ENCODE assay signal across 8 mouse cellular contexts in the genomic region with DNA sequence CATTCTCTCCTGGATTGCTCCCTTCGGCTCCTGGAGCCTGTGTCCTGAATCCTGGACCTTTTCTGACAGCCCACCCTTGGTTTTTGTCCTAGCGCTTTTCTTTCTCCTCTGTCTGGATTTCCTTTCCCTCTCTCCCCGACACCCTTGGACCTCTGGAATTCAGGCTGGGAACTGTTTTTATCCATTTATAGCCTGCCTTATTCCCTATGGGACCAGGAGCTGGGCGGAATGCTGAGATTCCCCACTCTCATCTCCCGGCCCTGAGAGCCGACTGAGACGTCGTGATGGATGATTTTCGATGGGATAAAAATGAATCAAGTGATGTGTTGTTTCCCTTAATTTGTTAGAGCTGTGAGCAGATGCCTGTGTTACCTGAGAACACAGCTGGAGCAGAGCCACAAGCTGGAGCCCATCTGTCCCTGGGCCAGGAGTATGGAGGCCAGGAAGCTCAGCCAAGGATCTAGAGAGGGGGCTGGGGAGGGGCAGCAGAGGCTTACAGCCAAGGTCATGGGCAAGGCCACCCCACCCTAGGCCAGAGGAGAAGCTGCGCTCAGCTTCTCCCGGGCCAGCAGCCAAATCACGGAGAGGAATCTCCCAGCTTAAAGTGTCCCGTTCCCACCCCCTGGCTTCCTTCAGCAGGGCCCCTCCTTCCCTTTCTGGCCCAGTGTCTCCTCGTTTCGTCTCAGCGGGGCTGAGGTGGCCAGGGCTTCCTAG.
DNase-seq lines count a peak whose midpoint lies in the region; ATAC-seq and TF ChIP-seq lines count a peak whose summit lies in the region.

No protein-coding gene starts in this region.

- no peak overlapping the region for H3K9ac ChIP-seq in intestine, embryonic 14.5 days (ENCODE audit: low read length)
- no peak overlapping the region for H3K9ac ChIP-seq in intestine, postnatal 0 days (ENCODE audit: low read depth, low read length)
- no peak overlapping the region for H3K9ac ChIP-seq in intestine, embryonic 16.5 days (ENCODE audit: low read depth, low read length)

- H3K9me3 ChIP-seq in intestine, embryonic 14.5 days (ENCODE audit: control insufficient read depth, low read length) = no peaks in the 10 kb centered on the region
- no peaks in the 10 kb centered on the region for H3K9me3 ChIP-seq in intestine, postnatal 0 days (ENCODE audit: control insufficient read depth)
- no peaks in the 10 kb centered on the region for H3K9me3 ChIP-seq in intestine, embryonic 16.5 days (ENCODE audit: control insufficient read depth, low read length)

- no peak overlapping the region for H3K27ac ChIP-seq in intestine, embryonic 14.5 days (ENCODE audit: low read depth)
- no peak overlapping the region for H3K27ac ChIP-seq in intestine, postnatal 0 days (ENCODE audit: low read depth, low read length)
- peak overlapping the region; percentile 50; the same call in 1 of the 2 replicates for H3K27ac ChIP-seq in intestine, embryonic 16.5 days (ENCODE audit: low read length)

- no peaks in the 10 kb centered on the region for H3K36me3 ChIP-seq in intestine, embryonic 14.5 days (ENCODE audit: control insufficient read depth, insufficient read depth, low read length)
- H3K36me3 ChIP-seq in intestine, postnatal 0 days (ENCODE audit: control insufficient read depth, insufficient read depth) = no peaks in the 10 kb centered on the region
- no peaks in the 10 kb centered on the region for H3K36me3 ChIP-seq in intestine, embryonic 16.5 days (ENCODE audit: control insufficient read depth, insufficient read depth, low read length)

- no peak for TF ChIP-seq CTCF in intestine, postnatal 0 days (IDR thresholded peaks at IDR 0.05; ENCODE audit: low read depth)

- peaks cover 9% of the 10 kb centered on the region for H3K4me1 ChIP-seq in intestine, embryonic 14.5 days (replicated peaks; ENCODE audit: control insufficient read depth, insufficient read depth, low read length)
- no peaks in the 10 kb centered on the region for H3K4me1 ChIP-seq in intestine, postnatal 0 days (replicated peaks; ENCODE audit: control insufficient read depth, insufficient read depth, low read length)
- peaks cover 9% of the 10 kb centered on the region; the same call in 1 of the 2 replicates for H3K4me1 ChIP-seq in intestine, embryonic 16.5 days (ENCODE audit: control insufficient read depth, insufficient read depth, low read length)

- ATAC-seq in intestine, embryonic 14.5 days (replicated peaks; ENCODE audit: low FRiP score, low TSS enrichment, low read depth) = peak; percentile 17; the same call in 1 of the 2 replicates
- no peak for ATAC-seq in intestine, postnatal 0 days
- ATAC-seq in intestine, embryonic 16.5 days = peak; percentile 68
- no peak for ATAC-seq in granulocyte monocyte progenitor cell, adult 5-6 weeks (replicated peaks; ENCODE audit: poor library complexity, severe bottlenecking)

- peak; percentile 63 for DNase-seq in intestine, embryonic 14.5 days (ENCODE audit: low spot score)
- peak; percentile 79 for DNase-seq in gastrocnemius, postnatal 10 days
- peak; percentile 33 to 65 for DNase-seq in lung, postnatal 4 days
- DNase-seq in frontal cortex, adult 2 months (ENCODE audit: extremely low spot score in 1 of 2, low spot score in 1 of 2) = no peak
- DNase-seq in cerebellum, postnatal 36 days = no peak

- H3K27me3 ChIP-seq in intestine, embryonic 14.5 days (replicated peaks; ENCODE audit: control insufficient read depth, insufficient read depth, low read length) = no peaks in the 10 kb centered on the region
- no peaks in the 10 kb centered on the region for H3K27me3 ChIP-seq in intestine, postnatal 0 days (replicated peaks; ENCODE audit: control insufficient read depth, insufficient read depth, low read length)
- H3K27me3 ChIP-seq in intestine, embryonic 16.5 days (replicated peaks; ENCODE audit: control insufficient read depth, insufficient read depth, low read length) = no peaks in the 10 kb centered on the region; the same call in 1 of the 2 replicates

- WGBS in intestine, embryonic 14.5 days = 40% methylated on average over 16 of the region's 16 CpGs
- 52% methylated on average over 16 of the region's 16 CpGs for WGBS in intestine, postnatal 0 days
- 48% methylated on average over 16 of the region's 16 CpGs for WGBS in intestine, embryonic 16.5 days

- H3K4me2 ChIP-seq in intestine, embryonic 14.5 days (ENCODE audit: low read length) = no peak overlapping the region
- no peak overlapping the region for H3K4me2 ChIP-seq in intestine, postnatal 0 days (replicated peaks; ENCODE audit: low read depth)
- H3K4me2 ChIP-seq in intestine, embryonic 16.5 days (ENCODE audit: low read depth, low read length) = no peak overlapping the region

- no peak overlapping the region for H3K4me3 ChIP-seq in intestine, embryonic 14.5 days (ENCODE audit: low read depth, low read length)
- no peak overlapping the region for H3K4me3 ChIP-seq in intestine, postnatal 0 days (ENCODE audit: low read depth, low read length)
- H3K4me3 ChIP-seq in intestine, embryonic 16.5 days (ENCODE audit: low read length) = no peak overlapping the region

Comparison
In these comparisons a context has a peak if more than half of its experiments do, and no peak if none do; other contexts are left out.
1. ATAC-seq: peak in intestine, embryonic 14.5 days (single experiment) and intestine, embryonic 16.5 days (single experiment); none in intestine, postnatal 0 days (single experiment) and granulocyte monocyte progenitor cell, adult 5-6 weeks (single experiment).
2. DNase-seq: peak in intestine, embryonic 14.5 days (single experiment), gastrocnemius, postnatal 10 days (single experiment) and lung, postnatal 4 days (2 of 2); none in frontal cortex, adult 2 months (0 of 2) and cerebellum, postnatal 36 days (0 of 2).